Mouse (Mus musculus): ENCODE data around the gene Psmd9. TPM values are rescaled to one million over a fixed set of nuclear protein-coding genes. Genes with fewer than 3 reads are reported as not detected.
A peak's percentile ranks its signal among the peaks of the same experiment; 100 is the strongest.

Gene Psmd9
- total RNA-seq, 4 experiments from 2014 or later = 24.3 to 36.7 (median 27.7) TPM

- peak in 1 of 2 experiments; percentile 49 for DNase-seq (ENCODE audit: low spot score in 2 of 2)
Observed at GRCm38 (mm10) chr5:123236426-123236825, 67.2 kb downstream of the Psmd9 start.

GRCm38 (mm10) chr5:123239501-123239900, 70.3 kb downstream of the Psmd9 start:
- no peak for DNase-seq (ENCODE audit: low spot score in 2 of 2)

- DNase-seq (ENCODE audit: low spot score in 2 of 2) = no peak
Observed at GRCm38 (mm10) chr5:123245518-123245917, 76.3 kb downstream of the Psmd9 start.

- DNase-seq (ENCODE audit: low spot score in 2 of 2) = no peak
Observed at GRCm38 (mm10) chr5:123251390-123251789, 82.2 kb downstream of the Psmd9 start.

GRCm38 (mm10) chr5:123251834-123252233, 82.6 kb downstream of the Psmd9 start, which contains the start of gene Wdr66:
TSS of gene Wdr66 (plus strand) at chr5:123252102.
- DNase-seq (ENCODE audit: low spot score in 2 of 2) = peak; percentile 82 to 88

GRCm38 (mm10) chr5:123256841-123257755, 87.9 kb downstream of the Psmd9 start:
- peak; percentile 30 to 78 for DNase-seq (ENCODE audit: low spot score in 2 of 2)

GRCm38 (mm10) chr5:123258990-123259389, 89.8 kb downstream of the Psmd9 start:
- peak; percentile 32 to 33 for DNase-seq (ENCODE audit: low spot score in 2 of 2)

- DNase-seq (ENCODE audit: low spot score in 2 of 2) = no peak
Observed at GRCm38 (mm10) chr5:123260698-123261097, 91.5 kb downstream of the Psmd9 start.

GRCm38 (mm10) chr5:123266909-123267308, 97.7 kb downstream of the Psmd9 start:
- no peak for DNase-seq (ENCODE audit: low spot score in 2 of 2)

- no peak for DNase-seq (ENCODE audit: low spot score in 2 of 2)
Observed at GRCm38 (mm10) chr5:123268477-123269474, 99.6 kb downstream of the Psmd9 start.

- DNase-seq (ENCODE audit: low spot score in 2 of 2) = no peak
Observed at GRCm38 (mm10) chr5:123270917-123271316, 101.7 kb downstream of the Psmd9 start.

GRCm38 (mm10) chr5:123272927-123273326, 103.7 kb downstream of the Psmd9 start:
- DNase-seq (ENCODE audit: low spot score in 2 of 2) = no peak

- DNase-seq (ENCODE audit: low spot score in 2 of 2) = no peak
Observed at GRCm38 (mm10) chr5:123276636-123277341, 107.6 kb downstream of the Psmd9 start.

GRCm38 (mm10) chr5:123277342-123277701, 108.1 kb downstream of the Psmd9 start:
- no peak for DNase-seq (ENCODE audit: low spot score in 2 of 2)

- DNase-seq (ENCODE audit: low spot score in 2 of 2) = no peak
Observed at GRCm38 (mm10) chr5:123277704-123278103, 108.5 kb downstream of the Psmd9 start.

GRCm38 (mm10) chr5:123279248-123279647, 110.0 kb downstream of the Psmd9 start:
- no peak for DNase-seq (ENCODE audit: low spot score in 2 of 2)

- DNase-seq (ENCODE audit: low spot score in 2 of 2) = no peak
Observed at GRCm38 (mm10) chr5:123281336-123282136, 112.3 kb downstream of the Psmd9 start.

GRCm38 (mm10) chr5:123285174-123285573, 116.0 kb downstream of the Psmd9 start:
- peak in 1 of 2 experiments; percentile 16 for DNase-seq (ENCODE audit: low spot score in 2 of 2)

GRCm38 (mm10) chr5:123288079-123288478, 118.9 kb downstream of the Psmd9 start:
- no peak for DNase-seq (ENCODE audit: low spot score in 2 of 2)

GRCm38 (mm10) chr5:123294653-123295052, 125.4 kb downstream of the Psmd9 start:
- no peak for DNase-seq (ENCODE audit: low spot score in 2 of 2)
